Mouse (Mus musculus): ENCODE measurements around the gene Terb1. TPM values are rescaled to one million over a fixed set of nuclear protein-coding genes. Genes with fewer than 3 reads are reported as not detected.

Terb1 gene
- total RNA-seq (2017) = 0.81 and 1.2 TPM in 2 replicates

DNA sequence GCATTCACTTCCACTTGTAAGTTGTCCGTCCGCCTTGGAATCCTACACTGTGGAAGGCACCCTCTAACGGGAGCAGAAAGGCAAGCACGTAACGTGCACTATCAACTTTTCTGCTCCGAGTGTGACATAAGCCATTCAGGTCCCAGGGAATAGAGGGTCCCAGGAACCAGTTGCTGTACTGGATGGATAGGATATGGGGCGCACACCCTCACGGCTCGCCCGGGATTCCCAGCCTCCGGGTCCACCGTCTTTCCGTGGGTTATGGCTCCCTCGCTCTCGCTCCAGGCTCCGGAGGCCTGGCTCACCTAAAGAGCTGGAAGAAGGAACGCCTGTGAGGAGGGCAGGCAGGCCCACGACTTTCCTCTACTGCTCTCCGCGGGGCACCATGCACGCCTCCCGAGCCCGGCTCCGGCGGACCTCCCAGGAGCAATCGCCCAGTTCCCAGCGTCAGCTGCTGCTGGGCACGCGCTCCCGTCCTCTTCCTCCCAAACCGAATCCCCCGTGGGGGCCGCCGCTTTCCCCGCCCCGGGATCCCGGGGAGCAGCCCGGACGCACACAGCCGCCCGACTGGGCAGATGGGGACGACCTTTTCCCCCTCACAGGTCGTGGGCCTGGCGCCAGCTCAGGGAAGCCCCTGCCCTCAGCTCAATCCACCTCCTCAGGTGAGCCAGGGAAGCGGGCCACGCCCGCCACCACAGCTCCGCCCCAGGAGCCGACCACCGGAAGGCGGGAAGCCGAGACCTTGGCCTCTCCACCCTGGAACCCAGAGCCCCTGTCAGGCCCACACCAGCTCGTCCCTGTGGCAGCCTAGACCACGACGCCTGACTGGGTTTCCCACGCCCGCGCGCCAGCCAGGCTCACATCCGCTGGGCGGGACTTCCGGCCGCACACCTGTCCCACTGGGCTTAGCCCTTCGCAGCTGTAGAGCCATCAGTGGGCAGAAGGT, at the start of gene Terb1:
Gene Terb1 (minus strand): TSS at position 850 of the 946 bp plus-strand sequence.
- peak; percentile 80 for ATAC-seq (ENCODE audit: extremely low read depth, insufficient number of reproducible peaks, low FRiP score, poor library complexity, severe bottlenecking)

DNA sequence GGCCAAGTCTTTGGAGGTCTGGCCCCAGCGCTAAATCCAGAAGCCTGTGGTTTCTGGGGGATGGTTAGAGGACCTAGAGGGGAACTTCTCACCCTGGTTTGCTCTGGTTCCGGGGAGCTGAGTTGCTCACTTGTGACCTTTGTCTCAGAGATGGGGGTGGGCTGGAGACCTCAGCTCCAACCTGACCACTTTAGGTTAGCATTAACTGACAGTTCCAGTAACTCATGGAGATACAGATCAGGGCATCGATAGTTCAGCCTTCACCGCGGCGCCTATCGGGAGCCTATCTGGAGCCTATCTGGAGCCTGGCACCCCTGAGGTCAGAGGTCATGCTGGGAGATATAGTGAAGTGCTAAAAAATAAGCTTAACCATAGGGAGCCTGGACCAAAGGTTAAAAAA, 47.5 kb upstream of the Terb1 start:
- ATAC-seq (ENCODE audit: extremely low read depth, insufficient number of reproducible peaks, low FRiP score, poor library complexity, severe bottlenecking) = no peak

DNA sequence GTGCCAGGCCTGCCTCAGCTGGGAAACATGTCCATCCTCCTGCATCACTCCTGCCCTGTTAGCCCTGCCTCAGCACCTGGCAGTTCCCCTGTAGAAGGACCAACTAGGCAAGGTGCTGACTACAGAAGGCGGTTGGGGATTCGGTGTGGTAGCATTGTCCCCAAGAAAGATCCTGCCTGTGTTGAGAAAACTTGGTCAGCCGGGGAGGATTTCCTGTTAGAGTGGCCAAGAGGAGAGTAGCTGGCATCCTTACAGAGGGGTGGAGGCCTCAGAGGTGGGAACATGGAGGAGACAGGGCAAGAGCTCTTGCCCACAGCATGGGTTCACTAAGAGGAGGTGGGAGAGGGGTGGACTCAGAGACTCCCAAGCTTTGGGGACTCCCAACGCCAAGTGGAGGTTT, 45.5 kb upstream of the Terb1 start:
- no peak for ATAC-seq (ENCODE audit: extremely low read depth, insufficient number of reproducible peaks, low FRiP score, poor library complexity, severe bottlenecking)

DNA sequence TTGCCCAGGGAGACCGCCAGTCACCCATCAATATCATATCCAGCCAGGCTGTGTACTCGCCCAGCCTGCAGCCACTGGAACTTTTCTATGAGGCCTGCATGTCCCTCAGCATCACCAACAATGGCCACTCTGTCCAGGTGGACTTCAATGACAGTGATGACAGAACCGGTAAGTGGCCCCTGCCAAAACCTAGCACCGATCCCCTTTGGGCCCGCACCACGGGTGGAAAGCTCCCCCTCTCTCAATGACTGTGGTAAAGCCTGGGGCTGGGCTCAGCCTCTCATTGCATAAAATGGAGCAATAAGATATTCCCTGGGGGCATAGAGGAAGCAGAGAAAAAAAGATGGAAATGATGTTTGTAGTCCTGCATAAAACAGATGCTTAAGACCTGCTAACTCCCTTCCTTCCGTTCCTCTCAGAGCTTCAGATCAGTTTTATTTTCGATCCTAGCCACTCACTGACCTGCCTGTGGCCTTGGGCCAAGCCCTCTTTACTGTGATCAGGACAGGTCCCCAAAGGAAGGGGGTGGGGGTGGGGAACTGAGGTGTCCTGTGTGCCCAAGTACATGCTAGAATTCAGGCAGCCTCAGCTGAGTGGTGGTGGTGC, 33.8 kb upstream of the Terb1 start:
- ATAC-seq (ENCODE audit: extremely low read depth, insufficient number of reproducible peaks, low FRiP score, poor library complexity, severe bottlenecking) = no peak

DNA sequence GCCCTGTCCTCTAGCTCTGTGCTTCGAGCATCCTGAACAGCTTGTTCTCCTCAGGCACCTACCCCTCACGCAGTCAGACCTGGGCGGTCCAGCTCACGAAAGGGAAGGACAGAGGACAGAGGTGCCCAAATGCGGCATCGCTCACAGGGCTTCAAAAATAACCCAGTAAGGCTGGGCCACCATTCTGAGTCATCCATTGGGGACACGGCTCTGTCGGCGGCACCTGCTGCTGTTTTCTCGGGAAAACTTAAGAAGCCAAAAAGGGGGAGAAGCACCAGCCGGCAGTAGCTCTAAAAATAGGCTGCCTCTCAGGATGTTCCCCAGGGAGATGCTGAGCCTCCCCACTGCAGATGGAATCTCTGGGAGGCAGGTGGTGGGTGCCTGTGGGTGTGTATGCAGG, 32.5 kb upstream of the Terb1 start:
- ATAC-seq (ENCODE audit: extremely low read depth, insufficient number of reproducible peaks, low FRiP score, poor library complexity, severe bottlenecking) = no peak

DNA sequence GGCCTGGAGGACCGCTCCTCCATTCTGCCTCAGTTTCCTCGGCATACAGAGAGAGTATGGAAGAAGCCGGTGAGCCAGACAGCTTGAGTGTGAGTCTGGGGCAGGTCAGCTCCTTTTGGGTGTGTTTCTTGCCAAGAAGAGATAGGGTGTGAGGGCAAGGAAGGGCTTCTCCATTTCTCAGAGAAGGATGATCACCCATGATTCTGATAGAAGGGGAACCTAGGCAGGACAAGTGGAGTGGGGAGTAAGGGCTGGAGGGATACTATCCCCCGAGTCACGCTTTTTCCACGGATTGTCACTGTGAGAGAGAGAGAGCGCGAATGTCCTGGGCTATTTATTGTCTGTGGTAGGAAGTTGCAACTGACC, 31.8 kb upstream of the Terb1 start:
- ATAC-seq (ENCODE audit: extremely low read depth, insufficient number of reproducible peaks, low FRiP score, poor library complexity, severe bottlenecking) = no peak

DNA sequence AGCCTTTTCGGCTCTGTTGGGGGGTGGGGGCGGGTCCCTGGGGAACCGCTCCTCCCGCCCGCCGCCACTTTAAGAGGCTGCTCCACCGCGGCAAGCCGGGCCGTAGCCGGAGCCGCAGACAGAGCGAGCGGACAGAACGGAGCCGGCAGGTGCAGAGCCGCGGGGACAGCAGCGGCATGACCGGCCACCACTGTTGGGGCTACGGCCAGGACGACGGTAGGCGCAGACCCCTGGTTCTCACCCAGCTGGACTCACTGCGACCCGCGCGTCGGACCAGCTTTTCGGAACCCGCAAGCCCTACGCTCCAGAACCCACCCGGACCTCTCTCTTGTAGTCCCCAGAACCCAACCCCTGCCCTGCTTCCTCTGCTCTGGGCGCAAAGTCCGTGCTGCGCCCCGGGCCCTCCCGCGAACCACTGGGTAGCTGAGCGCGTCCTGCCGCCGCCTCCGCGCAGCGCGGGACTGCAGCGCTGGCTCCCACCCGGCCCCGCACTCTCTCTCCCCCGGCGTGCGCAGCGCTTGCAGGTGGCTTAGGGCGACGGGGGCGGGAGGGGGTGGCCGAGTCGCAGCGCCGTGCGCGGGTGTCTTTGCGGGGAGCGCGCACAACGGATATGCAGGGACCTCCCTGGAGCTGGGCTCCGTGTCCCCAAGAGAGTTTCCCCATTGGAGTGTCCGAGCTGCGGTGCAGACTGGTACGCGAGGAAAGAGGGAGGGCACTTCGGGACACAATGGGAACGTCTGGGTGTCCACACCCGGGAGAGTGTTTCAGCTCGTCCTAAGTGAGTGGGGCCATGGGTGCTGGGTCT, 31.2 kb upstream of the Terb1 start:
- ATAC-seq (ENCODE audit: extremely low read depth, insufficient number of reproducible peaks, low FRiP score, poor library complexity, severe bottlenecking) = no peak

DNA sequence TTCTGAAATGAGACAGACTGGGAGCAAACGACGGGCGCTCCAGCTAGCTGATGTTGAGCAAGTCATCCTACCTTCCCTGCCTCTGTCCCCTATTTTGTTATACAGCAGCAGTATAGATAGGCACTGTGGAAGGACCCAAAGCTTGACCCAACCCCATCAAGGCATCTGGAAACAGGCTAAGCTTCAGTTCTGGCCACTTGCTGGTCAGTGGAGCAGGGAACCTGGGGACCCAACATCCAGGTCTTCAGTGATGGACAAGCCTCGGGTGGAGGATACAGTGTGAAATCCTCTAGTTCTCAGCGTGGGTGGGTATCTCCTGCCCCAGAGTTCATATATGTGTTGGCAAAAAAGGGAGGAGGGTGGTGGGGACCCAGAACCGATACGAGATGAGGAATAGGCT, 30.5 kb upstream of the Terb1 start:
- ATAC-seq (ENCODE audit: extremely low read depth, insufficient number of reproducible peaks, low FRiP score, poor library complexity, severe bottlenecking) = no peak

DNA sequence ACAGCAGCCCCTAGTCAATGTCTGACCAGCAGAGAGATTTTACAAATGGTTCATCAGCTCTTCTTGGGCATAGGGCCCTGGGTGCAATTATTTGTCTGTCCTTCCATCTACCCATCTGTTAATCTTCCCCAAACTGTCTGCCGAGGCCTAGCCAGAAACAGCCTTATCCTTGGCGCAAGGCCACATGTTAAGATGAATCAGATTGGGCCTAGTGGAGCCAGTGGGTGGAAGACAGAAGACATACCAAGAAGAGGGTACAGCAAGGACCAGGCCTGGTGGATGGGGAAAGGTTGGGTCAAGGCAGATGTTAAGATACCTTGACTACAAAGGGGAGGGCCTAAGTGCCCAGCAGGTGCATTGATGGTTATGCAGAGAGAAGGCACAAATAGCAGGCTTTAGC, 29.9 kb upstream of the Terb1 start:
- no peak for ATAC-seq (ENCODE audit: extremely low read depth, insufficient number of reproducible peaks, low FRiP score, poor library complexity, severe bottlenecking)

DNA sequence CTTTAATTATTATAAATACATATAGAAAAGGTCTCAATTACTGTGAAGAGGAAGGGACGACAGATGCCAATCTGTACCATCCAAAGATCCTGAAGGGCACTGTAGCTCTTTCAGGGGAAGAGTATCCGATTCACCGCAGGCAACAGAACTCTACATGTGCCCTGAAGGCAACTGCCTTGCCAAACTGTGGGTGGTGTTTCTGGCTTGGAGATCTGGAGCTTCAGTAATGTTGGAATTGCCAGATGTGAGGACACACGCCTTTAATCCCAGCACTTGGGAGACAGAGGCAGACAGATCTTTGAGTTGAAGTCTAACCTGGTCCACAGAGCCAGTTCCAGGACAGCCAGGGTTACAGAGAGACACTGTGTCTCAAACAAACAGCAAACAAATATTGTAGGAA, 29.2 kb upstream of the Terb1 start:
- no peak for ATAC-seq (ENCODE audit: extremely low read depth, insufficient number of reproducible peaks, low FRiP score, poor library complexity, severe bottlenecking)

DNA sequence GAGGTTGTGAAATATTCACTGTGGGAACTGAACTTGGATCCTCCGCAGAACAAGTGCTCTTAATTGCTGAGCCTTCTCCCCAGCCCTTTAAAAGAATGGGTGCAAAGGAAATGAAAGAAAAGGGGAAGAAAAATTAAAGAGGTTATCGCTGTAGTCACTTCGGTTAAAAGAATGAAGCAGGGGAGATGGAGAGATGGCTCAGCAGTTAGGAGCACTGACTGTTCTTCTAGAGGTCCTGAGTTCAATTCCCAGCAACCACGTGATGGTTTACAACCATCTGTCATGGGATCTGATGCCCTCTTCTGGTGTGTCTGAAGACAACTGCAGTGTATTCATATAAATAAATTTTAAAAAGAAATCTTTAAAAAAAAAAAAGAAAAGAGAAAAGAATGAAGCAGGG, 26.3 kb upstream of the Terb1 start:
- no peak for ATAC-seq (ENCODE audit: extremely low read depth, insufficient number of reproducible peaks, low FRiP score, poor library complexity, severe bottlenecking)

DNA sequence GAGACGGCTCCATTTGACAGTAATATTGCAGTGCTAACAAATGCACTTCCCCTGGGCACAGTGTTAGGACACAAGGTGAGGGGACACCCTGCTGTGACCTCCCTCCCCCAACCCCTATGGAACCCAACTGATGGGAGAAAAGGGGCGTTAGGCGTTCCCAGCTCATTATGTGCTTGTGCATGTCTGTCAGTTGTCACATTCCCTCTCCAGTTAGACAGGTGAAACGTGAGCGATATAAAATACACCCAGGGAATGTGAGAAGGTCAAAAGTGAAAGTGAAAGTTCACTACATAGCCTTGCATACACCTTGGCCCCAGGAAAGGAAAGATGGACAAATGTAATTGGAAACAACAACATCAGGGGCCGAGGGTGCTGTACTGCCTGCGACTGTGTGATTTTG, 25.7 kb upstream of the Terb1 start:
- no peak for ATAC-seq (ENCODE audit: extremely low read depth, insufficient number of reproducible peaks, low FRiP score, poor library complexity, severe bottlenecking)

DNA sequence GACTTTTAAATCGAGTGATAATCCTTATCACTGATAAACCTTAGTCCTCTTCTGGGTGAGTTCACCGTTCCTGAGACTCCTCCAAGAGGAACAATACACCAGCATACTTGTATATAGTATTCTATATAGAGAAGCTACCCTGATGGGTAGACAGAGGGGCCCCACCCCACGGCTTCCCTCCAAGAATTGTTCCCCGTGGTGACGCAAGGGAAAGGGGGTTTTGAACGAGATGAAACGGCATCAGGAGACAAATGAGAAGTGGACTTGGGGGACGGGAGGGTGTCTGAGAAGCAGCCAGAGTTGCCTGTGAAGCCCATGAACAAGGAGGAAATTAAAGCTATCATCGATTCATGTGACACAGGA, 25.1 kb upstream of the Terb1 start:
- peak; percentile 11 for ATAC-seq (ENCODE audit: extremely low read depth, insufficient number of reproducible peaks, low FRiP score, poor library complexity, severe bottlenecking)

DNA sequence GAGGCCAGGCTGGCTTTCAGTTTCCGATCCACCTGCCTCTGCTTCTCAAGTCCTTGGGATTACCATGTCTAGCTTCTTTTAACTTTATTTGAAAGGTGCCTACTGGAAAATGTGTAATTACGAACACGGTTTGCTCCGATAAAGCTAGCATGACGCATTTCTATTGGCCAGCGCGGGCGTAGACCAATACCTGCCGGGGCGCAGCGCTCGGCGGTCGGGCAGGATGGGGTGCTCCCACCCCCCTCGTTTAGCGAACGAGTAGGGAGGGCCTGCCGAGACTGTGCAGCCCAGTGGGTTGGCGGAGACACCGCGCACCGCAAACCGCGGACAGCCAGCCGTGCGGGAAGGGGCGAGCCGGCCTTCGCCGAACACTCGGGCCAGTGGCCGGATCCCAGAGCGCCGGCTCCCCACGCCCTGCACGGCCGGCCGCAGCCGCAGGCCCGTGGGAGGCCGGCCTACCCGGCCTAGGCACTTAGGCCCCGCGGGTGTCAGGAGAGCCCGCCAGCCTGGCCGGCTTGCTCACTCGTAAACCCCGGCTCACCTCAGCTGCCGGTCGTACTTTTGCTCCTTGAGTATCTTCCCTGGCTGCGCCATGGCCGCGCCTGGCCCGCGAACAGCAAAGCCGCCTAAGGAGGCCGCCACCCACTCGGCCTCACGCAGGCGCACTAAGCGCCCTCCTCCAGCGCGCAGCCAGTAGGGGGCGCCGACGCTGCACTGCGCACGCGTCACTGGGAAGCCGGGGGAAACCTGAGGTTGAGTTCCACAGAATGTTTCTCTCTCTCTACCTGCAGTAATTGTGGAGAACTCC, 24.5 kb upstream of the Terb1 start, which contains the start of the genes Nae1 and Car7:
Gene Nae1 (minus strand): TSS at position 667 of the 808 bp plus-strand sequence.
Gene Car7 (plus strand): TSS at position 719 of the 808 bp plus-strand sequence.
- ATAC-seq (ENCODE audit: extremely low read depth, insufficient number of reproducible peaks, low FRiP score, poor library complexity, severe bottlenecking) = peak; percentile 88

DNA sequence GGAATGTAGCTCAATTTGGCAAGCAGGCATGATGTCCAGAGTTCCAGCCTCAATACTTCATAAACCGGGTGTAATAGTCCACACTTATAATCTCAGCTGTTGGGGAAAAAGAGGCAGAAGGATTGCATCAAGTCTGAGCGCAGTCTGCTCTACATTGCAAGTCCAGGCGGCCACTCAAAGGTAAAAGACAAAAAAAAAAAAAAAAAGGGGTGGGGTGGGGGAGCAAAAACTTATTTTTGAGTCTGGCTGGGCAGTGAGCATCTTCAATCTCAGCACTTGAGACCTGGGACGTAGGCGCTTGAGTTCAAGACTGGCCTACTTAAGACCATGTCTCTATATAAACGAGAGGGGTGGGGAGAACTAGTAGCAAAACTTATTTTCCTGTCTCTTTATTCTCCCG, 23.8 kb upstream of the Terb1 start:
- no peak for ATAC-seq (ENCODE audit: extremely low read depth, insufficient number of reproducible peaks, low FRiP score, poor library complexity, severe bottlenecking)

DNA sequence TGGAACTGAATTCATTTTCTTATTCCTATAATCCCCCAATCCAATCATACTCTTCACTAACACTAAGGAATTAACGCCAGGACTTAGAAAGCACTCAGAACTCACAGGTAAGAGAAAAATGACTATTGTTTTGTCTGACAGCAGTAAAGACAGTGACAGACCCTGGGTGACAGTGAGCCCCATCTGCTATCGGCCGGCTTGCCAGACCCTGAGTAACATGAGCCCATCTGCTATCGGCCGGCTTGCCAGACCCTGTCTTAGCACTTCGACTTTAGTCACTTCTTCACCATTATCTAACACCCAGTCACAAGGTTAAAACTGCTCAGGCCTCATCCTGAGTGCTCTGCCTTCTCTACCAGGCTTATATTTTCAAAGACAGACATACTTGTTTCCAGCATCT, 20.0 kb upstream of the Terb1 start:
- ATAC-seq (ENCODE audit: extremely low read depth, insufficient number of reproducible peaks, low FRiP score, poor library complexity, severe bottlenecking) = no peak

DNA sequence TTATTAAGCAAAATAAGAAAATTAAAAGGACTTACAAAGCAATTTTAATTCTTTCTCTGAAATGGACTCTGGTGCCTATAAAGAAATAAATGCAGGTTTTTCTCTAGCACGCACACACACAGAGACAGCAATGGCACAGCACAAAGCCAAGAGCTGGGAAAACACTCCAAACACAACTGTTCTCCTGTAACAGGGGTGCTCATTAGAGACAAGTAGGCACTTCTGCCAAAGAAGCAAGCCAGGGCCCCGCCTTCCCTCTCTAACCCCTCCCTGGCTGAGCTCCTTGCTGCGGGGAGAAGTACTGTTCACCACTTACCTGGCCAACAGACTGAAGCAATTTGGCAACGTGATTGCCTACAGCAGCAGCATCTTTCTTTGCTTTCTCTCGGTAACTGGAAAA, 8.2 kb upstream of the Terb1 start:
- ATAC-seq (ENCODE audit: extremely low read depth, insufficient number of reproducible peaks, low FRiP score, poor library complexity, severe bottlenecking) = no peak

DNA sequence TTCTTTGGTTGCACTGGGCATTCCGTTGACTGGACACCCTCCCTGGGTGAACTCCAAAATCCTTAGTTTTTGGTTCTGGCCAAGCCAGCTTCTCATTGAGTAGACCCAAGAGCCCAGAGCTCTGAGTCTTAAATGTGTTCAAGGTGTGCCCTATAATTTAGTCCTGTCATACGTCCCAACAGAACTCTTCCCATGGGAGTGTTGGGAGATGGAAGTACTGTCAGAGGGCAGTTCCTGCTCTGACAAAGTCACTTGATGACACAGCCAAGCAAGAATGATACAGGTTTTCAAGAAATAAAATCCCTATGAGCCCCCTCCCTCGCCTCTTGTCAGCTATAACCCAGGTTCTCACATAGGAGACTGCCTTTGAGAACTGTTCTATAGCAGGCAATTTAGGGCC, 424 bp upstream of the Terb1 start:
- no peak for ATAC-seq (ENCODE audit: extremely low read depth, insufficient number of reproducible peaks, low FRiP score, poor library complexity, severe bottlenecking)

DNA sequence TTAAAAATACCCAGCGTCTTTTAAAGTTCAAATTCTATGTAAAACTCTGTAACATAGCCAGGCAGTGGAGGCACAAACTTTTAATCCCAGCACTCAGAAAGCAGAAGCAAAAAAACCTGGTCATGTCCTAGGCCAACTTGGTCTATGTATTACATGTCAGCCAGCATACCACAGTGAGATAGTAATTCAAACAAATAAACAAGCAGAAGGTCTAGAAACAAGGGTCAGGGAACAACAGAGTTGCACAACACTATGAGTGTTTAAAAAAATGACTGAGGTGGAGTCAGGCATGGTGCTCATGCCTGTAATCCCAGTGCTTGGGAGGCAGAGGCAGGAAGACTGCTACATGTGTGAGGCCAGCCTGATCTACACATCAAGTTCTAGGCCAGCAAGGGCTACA, 30.6 kb downstream of the Terb1 start:
- ATAC-seq (ENCODE audit: extremely low read depth, insufficient number of reproducible peaks, low FRiP score, poor library complexity, severe bottlenecking) = no peak
